Mouse (Mus musculus): ENCODE data around the gene Cacna1b. TPM values are rescaled to one million over a fixed set of nuclear protein-coding genes. Genes with fewer than 3 reads are reported as not detected.

The Cacna1b gene
- 17.0 and 18.4 TPM in 2 replicates for polyA plus RNA-seq (2015; fragmentation: Nextera tagmentation; extraction: Ambion mirVana)

GRCm38 (mm10) chr2:24763115-24763557 lies at the start of gene Cacna1b:
Gene Cacna1b, minus strand, starts transcription at chr2:24763152.
- under 1% methylated on average over 42 of the region's 42 CpGs for WGBS

GRCm38 (mm10) chr2:24809746-24810145 lies 46.8 kb upstream of the Cacna1b start:
- Histone ChIP-seq H3K27ac (no peak overlapping the region), H3K4me3 (no peak overlapping the region), H3K4me1 (no peaks in the 10 kb centered on the region), H3K9me3 (no peaks in the 10 kb centered on the region), H3K36me3 (replicated peaks) (peaks cover 42% of the 10 kb centered on the region), H3K9ac (no peak overlapping the region), H3K27me3 (replicated peaks) (no peaks in the 10 kb centered on the region), H3K4me2 (no peak overlapping the region)
- ATAC-seq (replicated peaks): no peak
- 90% methylated on average over 3 of the region's 3 CpGs for WGBS

More at GRCm38 (mm10) chr2:24763115-24763557, at the start of gene Cacna1b:
- Histone ChIP-seq H3K9ac (peak within 1 kb of the TSS; percentile 71), H3K27ac (peak within 1 kb of the TSS; percentile 79), H3K4me3 (peak within 1 kb of the TSS; percentile 69), H3K4me1 (peaks cover 23% of the 10 kb centered on the region), H3K9me3 (no peaks in the 10 kb centered on the region), H3K27me3 (replicated peaks) (no peaks in the 10 kb centered on the region), H3K4me2 (peak within 1 kb of the TSS; percentile 88), H3K36me3 (replicated peaks) (no peaks in the 10 kb centered on the region; the same call in 1 of the 2 replicates)
- ATAC-seq (replicated peaks): peak; percentile 93

GRCm38 (mm10) chr2:24807691-24808090 lies 44.7 kb upstream of the Cacna1b start:
- Histone ChIP-seq H3K36me3 (replicated peaks) (peaks cover 45% of the 10 kb centered on the region), H3K27ac (no peak overlapping the region), H3K4me2 (no peak overlapping the region), H3K4me1 (no peaks in the 10 kb centered on the region), H3K9ac (no peak overlapping the region), H3K4me3 (no peak overlapping the region), H3K9me3 (no peaks in the 10 kb centered on the region), H3K27me3 (replicated peaks) (no peaks in the 10 kb centered on the region)
- WGBS: 89% methylated on average over 10 of the region's 10 CpGs
- 0 out of 2 replicates have a peak, but pooled peaks have one; percentile 24 for ATAC-seq (replicated peaks)

- Histone ChIP-seq H3K4me2 (no peak overlapping the region), H3K9me3 (no peaks in the 10 kb centered on the region), H3K4me1 (no peaks in the 10 kb centered on the region), H3K9ac (no peak overlapping the region), H3K27me3 (replicated peaks) (no peaks in the 10 kb centered on the region), H3K27ac (no peak overlapping the region), H3K36me3 (replicated peaks) (peaks cover 52% of the 10 kb centered on the region), H3K4me3 (no peak overlapping the region)
- WGBS: 89% methylated on average over 3 of the region's 3 CpGs
- ATAC-seq (replicated peaks): no peak
Measured at GRCm38 (mm10) chr2:24807036-24807435, 44.1 kb upstream of the Cacna1b start.

- H3K27ac ChIP-seq: no peak overlapping the region
- H3K4me2 ChIP-seq: no peak overlapping the region
- ATAC-seq (replicated peaks): no peak
- H3K9me3 ChIP-seq: no peaks in the 10 kb centered on the region
- no peak overlapping the region for H3K4me3 ChIP-seq
- 89% methylated on average over 6 of the region's 6 CpGs for WGBS
- no peaks in the 10 kb centered on the region for H3K27me3 ChIP-seq (replicated peaks)
- H3K4me1 ChIP-seq: no peaks in the 10 kb centered on the region
- H3K36me3 ChIP-seq (replicated peaks): peaks cover 54% of the 10 kb centered on the region
- no peak overlapping the region for H3K9ac ChIP-seq
Measured at GRCm38 (mm10) chr2:24806143-24806542, 43.2 kb upstream of the Cacna1b start.

- H3K4me3 ChIP-seq: no peak overlapping the region
- no peak for ATAC-seq (replicated peaks)
- H3K27ac ChIP-seq: no peak overlapping the region
- no peaks in the 10 kb centered on the region for H3K9me3 ChIP-seq
- H3K4me2 ChIP-seq: no peak overlapping the region
- no peak overlapping the region for H3K9ac ChIP-seq
- H3K27me3 ChIP-seq (replicated peaks): no peaks in the 10 kb centered on the region
- H3K4me1 ChIP-seq: no peaks in the 10 kb centered on the region
- H3K36me3 ChIP-seq (replicated peaks): peaks cover 57% of the 10 kb centered on the region
- 93% methylated on average over 4 of the region's 4 CpGs for WGBS
Measured at GRCm38 (mm10) chr2:24805621-24806020, 42.7 kb upstream of the Cacna1b start.

- H3K4me3 ChIP-seq: no peak overlapping the region
- H3K27ac ChIP-seq: no peak overlapping the region
- no peaks in the 10 kb centered on the region for H3K9me3 ChIP-seq
- no peak overlapping the region for H3K4me2 ChIP-seq
- no peaks in the 10 kb centered on the region for H3K4me1 ChIP-seq
- H3K27me3 ChIP-seq (replicated peaks): no peaks in the 10 kb centered on the region
- no peak for ATAC-seq (replicated peaks)
- 91% methylated on average over 5 of the region's 5 CpGs for WGBS
- peaks cover 45% of the 10 kb centered on the region; the same call in 1 of the 2 replicates for H3K36me3 ChIP-seq (replicated peaks)
- H3K9ac ChIP-seq: no peak overlapping the region
Measured at GRCm38 (mm10) chr2:24796833-24797457, 34.0 kb upstream of the Cacna1b start.

- Histone ChIP-seq H3K4me2 (no peak overlapping the region), H3K4me1 (no peaks in the 10 kb centered on the region), H3K9me3 (no peaks in the 10 kb centered on the region), H3K27ac (no peak overlapping the region), H3K4me3 (no peak overlapping the region), H3K9ac (no peak overlapping the region), H3K27me3 (replicated peaks) (no peaks in the 10 kb centered on the region), H3K36me3 (replicated peaks) (peaks cover 15% of the 10 kb centered on the region)
- no peak for ATAC-seq (replicated peaks)
- WGBS: 55% methylated on average over 4 of the region's 4 CpGs
Measured at GRCm38 (mm10) chr2:24787250-24787649, 24.3 kb upstream of the Cacna1b start.

GRCm38 (mm10) chr2:24781253-24781652 lies 18.3 kb upstream of the Cacna1b start:
- WGBS: 56% methylated on average over 4 of the region's 4 CpGs
- no peaks in the 10 kb centered on the region for H3K36me3 ChIP-seq (replicated peaks)

GRCm38 (mm10) chr2:24776831-24777230 lies 13.9 kb upstream of the Cacna1b start:
- Histone ChIP-seq H3K9me3 (no peaks in the 10 kb centered on the region), H3K27ac (no peak overlapping the region), H3K4me1 (0 out of 2 replicates have a peak, but pooled peaks cover 3% of the 10 kb centered on the region), H3K4me2 (no peak overlapping the region), H3K9ac (no peak overlapping the region), H3K4me3 (no peak overlapping the region), H3K36me3 (replicated peaks) (no peaks in the 10 kb centered on the region), H3K27me3 (replicated peaks) (no peaks in the 10 kb centered on the region)
- 5% methylated on average over 5 of the region's 5 CpGs for WGBS
- ATAC-seq (replicated peaks): no peak

More at GRCm38 (mm10) chr2:24781253-24781652, 18.3 kb upstream of the Cacna1b start:
- Histone ChIP-seq H3K9ac (no peak overlapping the region), H3K4me1 (0 out of 2 replicates have a peak, but pooled peaks cover 3% of the 10 kb centered on the region), H3K27me3 (replicated peaks) (no peaks in the 10 kb centered on the region), H3K4me2 (no peak overlapping the region), H3K27ac (no peak overlapping the region), H3K4me3 (no peak overlapping the region), H3K9me3 (no peaks in the 10 kb centered on the region)
- ATAC-seq (replicated peaks): no peak

GRCm38 (mm10) chr2:24775951-24776587 lies 13.1 kb upstream of the Cacna1b start:
- Histone ChIP-seq H3K27ac (no peak overlapping the region), H3K36me3 (replicated peaks) (no peaks in the 10 kb centered on the region), H3K4me3 (no peak overlapping the region), H3K4me2 (no peak overlapping the region), H3K27me3 (replicated peaks) (no peaks in the 10 kb centered on the region), H3K4me1 (0 out of 2 replicates have a peak, but pooled peaks cover 3% of the 10 kb centered on the region), H3K9me3 (no peaks in the 10 kb centered on the region), H3K9ac (no peak overlapping the region)
- 85% methylated on average over 11 of the region's 11 CpGs for WGBS
- ATAC-seq (replicated peaks): no peak

- no peak overlapping the region for H3K9ac ChIP-seq
- no peak overlapping the region for H3K4me2 ChIP-seq
- no peak overlapping the region for H3K27ac ChIP-seq
- ATAC-seq (replicated peaks): no peak
- H3K27me3 ChIP-seq (replicated peaks): no peaks in the 10 kb centered on the region
- H3K4me1 ChIP-seq: 0 out of 2 replicates have a peak, but pooled peaks cover 3% of the 10 kb centered on the region
- WGBS: 70% methylated on average over 7 of the region's 7 CpGs
- no peaks in the 10 kb centered on the region for H3K36me3 ChIP-seq (replicated peaks)
- H3K9me3 ChIP-seq: no peaks in the 10 kb centered on the region
- H3K4me3 ChIP-seq: no peak overlapping the region
Measured at GRCm38 (mm10) chr2:24774832-24775231, 11.9 kb upstream of the Cacna1b start.

Data from midbrain, embryonic 15.5 days (tissue).